Mouse (Mus musculus) ovary, postnatal 36 days (tissue): Measurements from ENCODE around the gene Olfr646.

Experiments
- DNase-seq: peaks from one replicate; pipeline ENCODE4 v3.0.0; 2022; ENCODE audit warnings: low spot score, mixed read lengths

Gene Olfr646

DNA sequence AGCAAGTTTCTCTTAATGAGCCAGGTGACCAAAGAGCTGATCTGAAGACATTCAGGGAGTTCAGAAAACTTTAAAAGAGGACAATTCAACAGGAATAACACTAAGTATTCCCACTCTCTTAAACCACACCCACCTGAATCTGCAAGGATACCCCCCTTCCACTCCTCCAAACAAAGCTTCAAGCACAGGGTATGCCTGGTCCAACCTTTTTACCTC is at the start of gene Olfr646:
Gene Olfr646, plus strand, starts transcription at position 117 of the 216 bp plus-strand sequence.
- no peak for DNase-seq

DNA sequence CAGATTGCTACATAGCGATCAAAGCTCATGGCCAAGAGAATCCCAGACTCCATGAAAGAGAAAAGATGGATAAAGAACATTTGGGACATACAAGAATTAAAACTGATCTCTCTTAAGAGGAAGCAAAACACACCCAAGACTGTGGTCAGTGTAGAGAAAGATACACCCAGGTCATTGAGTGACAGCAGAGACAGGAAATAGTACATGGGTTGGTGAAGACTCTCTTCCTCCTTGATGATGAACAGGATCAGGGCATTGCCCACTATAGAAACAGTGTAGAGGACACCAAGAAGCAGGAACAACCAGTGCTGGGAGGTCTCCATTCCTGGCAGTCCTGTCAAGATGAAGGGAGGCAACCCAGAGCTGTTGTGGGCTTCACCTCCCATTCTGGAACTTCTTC is 45.5 kb upstream of the Olfr646 start:
- DNase-seq, result no peak

DNA sequence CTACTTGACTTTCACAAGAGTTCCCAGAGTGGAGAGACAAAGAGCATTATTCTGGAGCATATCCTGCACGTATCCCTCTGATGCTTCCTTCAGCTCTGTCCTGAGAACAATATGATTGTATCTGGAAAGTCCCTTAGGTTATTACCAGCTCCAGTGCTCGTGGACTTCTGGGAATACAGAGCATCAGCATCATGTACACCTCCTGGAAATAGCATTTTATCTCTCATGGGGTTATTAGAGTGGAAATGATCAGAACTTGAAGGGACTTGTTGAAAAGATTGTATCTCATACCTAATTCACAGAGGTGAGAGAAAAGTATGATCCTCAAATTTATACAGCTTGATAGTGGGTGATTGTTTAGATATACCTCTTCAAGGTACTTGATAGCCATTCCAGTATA is 43.3 kb upstream of the Olfr646 start, which contains the start of gene 4930516K23Rik:
Gene 4930516K23Rik, minus strand, starts transcription at position 101 of the 400 bp plus-strand sequence.
- DNase-seq, result no peak

DNA sequence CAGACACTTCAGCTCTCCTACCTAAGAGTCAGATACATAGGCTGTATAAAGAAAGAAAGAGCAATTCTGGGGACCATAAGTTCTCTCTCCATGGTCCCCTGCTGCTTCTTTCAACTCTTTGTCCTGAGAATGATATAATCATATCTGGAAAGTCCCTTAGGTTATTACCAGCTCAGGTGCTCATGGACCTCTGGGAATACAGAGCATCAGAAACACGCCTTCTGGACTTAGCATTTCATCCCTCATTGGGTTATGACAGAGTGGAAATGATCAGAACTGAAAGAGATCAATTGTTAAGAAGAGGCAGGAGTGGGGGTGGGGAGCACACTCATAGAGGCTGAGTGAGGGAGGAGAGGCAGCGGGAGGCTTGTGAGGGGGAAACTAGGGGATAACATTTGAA is 32.9 kb upstream of the Olfr646 start, which contains the start of gene Olfr644:
Gene Olfr644, minus strand, starts transcription at position 101 of the 400 bp plus-strand sequence.
- DNase-seq, result no peak

DNA sequence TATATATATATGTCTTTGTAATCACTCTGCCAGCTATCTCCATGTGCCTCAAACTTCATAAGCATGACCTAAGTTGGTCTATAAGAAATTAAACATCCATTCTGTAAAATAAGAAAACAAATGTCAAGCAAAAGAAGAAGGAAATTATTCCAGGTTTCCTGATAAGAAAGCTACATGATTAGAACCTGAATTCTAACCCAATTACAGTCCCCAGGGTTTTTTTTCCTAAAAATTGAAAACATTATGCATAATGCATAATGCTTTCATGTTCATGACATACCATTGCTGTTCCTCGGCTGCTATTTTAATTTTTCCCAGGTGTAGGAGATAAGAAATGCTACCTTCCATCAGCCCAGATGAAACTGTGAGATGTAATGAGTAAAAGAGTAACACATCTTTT is 19.3 kb upstream of the Olfr646 start, which contains the start of gene Olfr645:
Gene Olfr645, minus strand, starts transcription at position 101 of the 400 bp plus-strand sequence.
- DNase-seq, result no peak

DNA sequence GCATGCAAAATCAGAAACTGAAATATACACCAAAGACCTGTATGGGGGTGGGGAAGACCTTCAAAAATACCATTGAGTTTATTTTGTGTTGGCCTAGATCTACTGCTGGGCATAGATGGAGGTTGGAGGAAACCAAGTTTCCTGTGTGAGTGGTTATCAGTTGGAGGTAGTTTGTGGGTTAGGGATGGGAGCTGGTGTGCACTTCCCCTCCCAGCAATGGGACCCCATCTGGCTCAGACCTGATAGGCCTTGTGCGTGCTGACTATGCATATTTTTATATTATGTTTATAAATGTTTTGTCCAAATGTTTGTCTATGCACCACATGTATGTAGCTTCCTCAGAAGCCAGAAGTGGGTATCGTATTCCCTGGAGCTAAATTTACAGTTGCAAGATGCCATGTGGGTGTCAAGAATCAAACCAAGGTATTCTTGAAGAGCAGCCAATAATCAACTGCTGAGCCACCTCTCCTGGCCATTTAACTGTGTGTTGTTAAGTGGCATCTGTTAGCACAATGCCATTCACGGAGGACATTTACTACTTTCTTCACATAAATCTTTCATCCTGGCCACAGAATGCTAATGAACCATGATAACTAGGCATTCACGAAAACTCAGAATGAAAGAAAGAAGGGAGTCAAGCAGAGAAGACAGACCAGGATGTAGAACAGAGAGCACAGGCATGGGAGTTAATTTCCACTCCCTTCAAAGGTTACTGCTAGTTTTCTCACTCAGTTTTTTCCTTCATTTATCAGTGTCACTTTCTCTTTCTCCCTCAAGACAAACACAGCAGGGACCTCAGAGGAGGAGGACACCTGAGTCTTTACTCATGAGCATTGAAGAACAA is 538 bp upstream of the Olfr646 start:
- DNase-seq, result no peak

DNA sequence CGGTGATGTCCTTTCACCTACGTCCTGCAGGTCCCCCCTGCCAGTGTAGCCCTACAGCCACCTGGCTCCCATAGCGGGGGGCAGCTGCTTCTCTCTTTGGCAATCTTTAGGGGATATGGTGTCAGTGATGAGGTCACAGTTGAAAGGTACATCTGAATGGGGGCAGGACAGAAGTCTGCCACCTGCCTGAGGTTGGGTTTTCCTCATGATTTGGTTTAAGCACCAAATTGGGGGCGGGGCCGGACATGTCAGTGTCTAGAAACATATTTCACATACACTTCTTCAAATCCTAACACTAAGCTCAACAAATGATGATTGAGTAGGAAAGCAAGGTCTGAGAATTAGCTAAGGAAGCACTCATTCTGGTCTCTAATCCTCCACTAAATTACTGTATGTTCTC is 25.1 kb downstream of the Olfr646 start, which contains the start of gene Ubqln5:
Gene Ubqln5, minus strand, starts transcription at position 101 of the 400 bp plus-strand sequence.
- DNase-seq, result no peak

DNA sequence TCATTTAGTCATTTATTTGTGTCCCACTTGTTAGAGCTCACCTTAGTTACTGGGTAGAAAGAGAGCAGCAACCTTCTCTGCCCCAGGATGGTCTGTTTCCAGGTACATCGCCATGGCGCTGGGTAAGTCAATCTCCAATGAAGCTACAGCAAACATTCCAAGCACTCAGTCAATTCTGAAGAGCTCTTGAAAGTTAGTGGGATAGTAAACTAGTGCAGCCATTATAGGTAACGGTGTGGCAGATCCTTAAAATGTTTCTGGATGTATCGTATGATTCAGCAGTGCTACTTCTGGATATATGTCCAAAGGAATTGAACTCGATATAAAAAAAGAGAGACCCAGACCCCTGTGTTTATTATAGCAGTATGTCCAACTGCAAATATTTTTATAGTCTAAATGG is 32.6 kb downstream of the Olfr646 start, which contains the start of gene Olfr643:
Gene Olfr643, minus strand, starts transcription at position 101 of the 400 bp plus-strand sequence.
- no peak for DNase-seq

DNA sequence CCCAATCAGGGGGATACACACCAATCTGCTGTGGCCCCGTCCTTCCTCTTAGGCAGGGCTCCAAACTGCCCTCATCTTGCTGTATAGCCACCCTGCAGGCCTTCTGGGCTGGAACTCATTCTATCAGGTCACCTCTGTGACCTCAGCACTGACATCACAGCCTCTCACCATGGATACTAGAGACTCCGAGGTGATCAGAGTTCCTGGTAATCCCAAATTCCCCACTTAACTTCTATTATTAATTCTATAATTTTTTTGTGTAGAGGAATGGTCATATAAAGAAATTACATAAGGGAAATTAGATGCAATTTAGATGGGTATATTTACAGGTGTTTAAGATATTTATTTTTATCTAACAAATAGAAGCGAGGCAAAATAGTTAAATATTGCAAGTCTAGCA is 38.5 kb downstream of the Olfr646 start, which contains the start of gene Ubqln3:
Gene Ubqln3, minus strand, starts transcription at position 101 of the 400 bp plus-strand sequence.
- DNase-seq, result no peak

DNA sequence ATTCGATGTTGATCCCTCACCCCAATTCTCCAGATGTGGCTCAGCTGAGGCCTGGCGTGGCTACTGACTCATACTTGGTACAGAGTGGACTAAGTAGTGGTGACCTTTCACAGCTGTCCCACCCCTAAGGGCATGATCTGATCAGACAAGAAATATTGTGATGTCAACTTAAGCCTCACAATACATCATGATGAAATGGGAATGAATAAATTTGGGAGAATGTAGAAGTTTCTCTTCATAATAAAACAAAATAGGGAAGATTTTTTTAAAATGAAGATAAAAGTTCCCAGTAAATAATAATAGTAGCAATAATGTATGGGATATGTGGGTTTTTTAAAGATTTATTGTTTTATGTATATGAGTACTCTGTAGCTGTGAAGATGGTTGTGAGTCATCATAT is 45.8 kb downstream of the Olfr646 start, which contains the start of gene Ubqlnl:
Gene Ubqlnl, minus strand, starts transcription at position 101 of the 400 bp plus-strand sequence.
- no peak for DNase-seq
